Mouse (Mus musculus) erythroblast, embryonic 14.5 days (primary cell): ENCODE data around the gene Rbpms2.

Experiments
- GATA1 ChIP-seq: IDR thresholded peaks from 2 replicates; pipeline ENCODE4 v1.6.1; 2012; ENCODE audit warnings: low read length, inconsistent platforms, mixed read lengths
- TAL1 ChIP-seq: IDR thresholded peaks from 3 replicates; pipeline ENCODE4 v1.6.1; 2012; ENCODE audit warnings: low read length, inconsistent platforms, mixed read lengths

DNA sequence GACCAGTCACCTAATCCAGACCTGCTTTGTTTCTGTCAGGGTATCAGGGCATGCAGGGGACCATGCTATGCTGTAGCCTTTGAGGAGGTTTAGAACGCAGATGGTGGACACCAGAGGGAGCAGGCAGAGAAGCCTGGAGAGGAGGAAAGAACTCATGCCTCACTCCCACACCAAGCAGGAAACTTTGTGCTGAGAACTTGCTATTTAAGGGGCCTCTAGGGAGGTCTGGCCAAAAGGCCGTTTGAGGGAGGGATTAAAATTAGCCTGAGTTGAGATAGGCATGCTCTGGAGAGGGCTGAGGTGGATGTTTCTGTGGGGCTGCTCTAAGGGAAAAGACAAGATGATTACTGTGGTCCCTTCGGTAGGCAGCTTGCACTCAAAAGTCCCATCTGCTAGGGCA is 16.5 kb downstream of the Rbpms2 start:
- TF ChIP-seq GATA1 (no peak), TAL1 (no peak)
